Mouse (Mus musculus) cerebellum, adult 2 months (tissue): ENCODE results near the gene Srpk2.

Experiments
- CTCF ChIP-seq: fragments of 200-500 bp; IDR thresholded peaks from 2 replicates; pipeline ENCODE4 v1.5.1; 2011; ENCODE audit warnings: low read depth, mild to moderate bottlenecking, control low read depth, low read length, moderate library complexity, borderline replicate concordance; ENCODE audit not compliant: insufficient read depth
- POLR2A ChIP-seq: fragments of 200-500 bp; IDR thresholded peaks from 2 replicates; pipeline ENCODE4 v1.6.1; 2011; ENCODE audit warnings: low read length, control low read depth, borderline replicate concordance; ENCODE audit not compliant: insufficient read depth

- TF ChIP-seq POLR2A (no peak), CTCF (no peak)
Observed at GRCm38 (mm10) chr5:23665906-23666305, 18.5 kb downstream of the Srpk2 start.
